Mouse (Mus musculus) intestine, embryonic 15.5 days (tissue): Measurements from ENCODE around the gene Cradd. TPM values are rescaled to one million over a fixed set of nuclear protein-coding genes. Genes with fewer than 3 reads are reported as not detected.

Experiments used
- ATAC-seq: fragments of 200-750 bp; cut with Nextera tagmentation; 2 replicates; pipeline ENCODE4 v1.8.0; 2017; ENCODE audit warnings: moderate TSS enrichment, moderate library complexity
- H3K27ac ChIP-seq: fragments of 300-500 bp; sonication (generic); 2 replicates; pipeline ENCODE4 v1.5.1; 2015; ENCODE audit warnings: mild to moderate bottlenecking, inconsistent platforms
- H3K27me3 ChIP-seq: fragments of 300-500 bp; sonication (generic); replicated peaks from 2 replicates; pipeline ENCODE4 v1.6.1; 2015; ENCODE audit warnings: inconsistent platforms
- H3K36me3 ChIP-seq: fragments of 300-500 bp; sonication (generic); 2 replicates; pipeline ENCODE4 v1.6.1; 2015; ENCODE audit warnings: inconsistent platforms
- H3K4me1 ChIP-seq: fragments of 300-500 bp; sonication (generic); replicated peaks from 2 replicates; pipeline ENCODE4 v1.6.1; 2015; ENCODE audit warnings: inconsistent platforms
- H3K4me2 ChIP-seq: fragments of 300-500 bp; sonication (generic); replicated peaks from 2 replicates; pipeline ENCODE4 v1.6.1; 2015; ENCODE audit warnings: mild to moderate bottlenecking, inconsistent platforms
- H3K4me3 ChIP-seq: fragments of 300-500 bp; sonication (generic); replicated peaks from 2 replicates; pipeline ENCODE4 v1.5.1; 2015; ENCODE audit warnings: inconsistent platforms
- H3K9ac ChIP-seq: fragments of 300-500 bp; sonication (generic); 2 replicates; pipeline ENCODE4 v1.6.1; 2015; ENCODE audit warnings: inconsistent platforms
- H3K9me3 ChIP-seq: fragments of 300-500 bp; sonication (generic); 2 replicates; pipeline ENCODE4 v1.6.1; 2016; ENCODE audit warnings: inconsistent platforms
- whole genome bisulfite sequencing: fragments of 180-500 bp; shearing (Covaris S2); methylation state at CpG from one replicate; pipeline ENCODE4 v1.1.7; 2015; 5-methylcytosine and 5-hydroxymethylcytosine counted together
- polyA plus RNA-seq: library from polyadenylated mRNA; unstranded; fragments of >200 nt; fragmentation: Nextera tagmentation; extraction: Ambion mirVana; gene quantifications from 2 replicates; pipeline ENCODE4 v1.2.1, GENCODE M21; 2015

The Cradd gene
- polyA plus RNA-seq, 1 experiment from 2014 or later: 11.2 TPM

DNA sequence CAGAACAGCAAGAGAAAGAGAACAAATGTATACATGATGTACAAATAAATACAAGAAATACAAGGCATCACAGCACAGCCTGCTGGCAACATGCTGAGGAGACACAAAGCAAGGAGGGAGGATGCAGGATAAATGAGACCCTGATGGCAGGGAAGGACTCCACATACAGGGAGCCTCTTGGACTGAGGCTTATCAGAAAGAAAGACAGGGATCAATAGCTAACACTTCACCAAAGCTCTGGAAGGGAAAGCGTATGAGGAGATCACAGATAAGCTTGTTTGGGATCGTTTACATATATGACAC, 78.3 kb downstream of the Cradd start:
- 61% methylated on average over 2 of the region's 2 CpGs for WGBS
- no peak overlapping the region for H3K27ac ChIP-seq
- H3K27me3 ChIP-seq: no peaks in the 10 kb centered on the region
- H3K9me3 ChIP-seq: no peaks in the 10 kb centered on the region
- 0 out of 2 replicates have a peak, but pooled peaks cover 2% of the 10 kb centered on the region for H3K4me1 ChIP-seq
- ATAC-seq: no peak
- no peak overlapping the region for H3K9ac ChIP-seq
- H3K36me3 ChIP-seq: no peaks in the 10 kb centered on the region
- H3K4me3 ChIP-seq: no peak overlapping the region
- H3K4me2 ChIP-seq: no peak overlapping the region

DNA sequence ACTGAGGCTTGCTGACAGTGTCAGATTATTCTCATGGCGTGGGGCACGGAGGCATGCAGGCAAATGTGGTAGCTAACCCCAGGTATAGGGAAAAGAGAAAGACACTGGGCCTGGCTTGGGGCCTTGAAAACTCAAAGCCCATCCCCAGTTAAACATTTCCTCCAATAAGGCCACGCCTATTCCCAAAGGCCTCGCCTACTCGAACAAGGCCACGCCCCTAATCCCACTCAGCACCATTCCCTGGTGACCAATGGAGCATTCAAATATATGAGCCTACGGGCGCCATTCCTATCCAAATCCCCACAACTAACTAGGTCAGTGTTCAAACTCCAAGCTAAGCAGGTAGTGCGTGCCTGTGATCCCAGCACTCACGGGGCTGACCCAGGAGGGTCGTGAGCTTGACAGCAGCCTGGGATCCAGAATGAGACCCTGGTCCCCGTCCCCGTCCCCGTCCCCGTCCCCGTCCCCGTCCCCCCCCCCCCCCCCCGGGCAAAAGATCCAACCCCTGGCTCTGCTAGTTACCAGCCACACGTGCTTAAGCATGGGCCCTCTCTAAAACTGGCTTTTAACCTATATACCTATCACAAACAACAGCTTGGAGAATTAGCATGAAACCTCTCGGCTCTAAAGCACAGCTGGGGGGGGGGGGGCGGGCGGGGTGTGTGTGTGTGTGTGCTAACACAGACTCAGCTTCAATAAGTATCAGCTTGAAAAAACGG, 78.8 kb downstream of the Cradd start:
- H3K4me3 ChIP-seq: no peak overlapping the region
- no peak overlapping the region for H3K27ac ChIP-seq
- no peaks in the 10 kb centered on the region for H3K27me3 ChIP-seq
- H3K9ac ChIP-seq: no peak overlapping the region
- 0 out of 2 replicates have a peak, but pooled peaks cover 2% of the 10 kb centered on the region for H3K4me1 ChIP-seq
- 55% methylated on average over 20 of the region's 23 CpGs for WGBS
- no peak overlapping the region for H3K4me2 ChIP-seq
- ATAC-seq: no peak
- no peaks in the 10 kb centered on the region for H3K9me3 ChIP-seq
- no peaks in the 10 kb centered on the region for H3K36me3 ChIP-seq

DNA sequence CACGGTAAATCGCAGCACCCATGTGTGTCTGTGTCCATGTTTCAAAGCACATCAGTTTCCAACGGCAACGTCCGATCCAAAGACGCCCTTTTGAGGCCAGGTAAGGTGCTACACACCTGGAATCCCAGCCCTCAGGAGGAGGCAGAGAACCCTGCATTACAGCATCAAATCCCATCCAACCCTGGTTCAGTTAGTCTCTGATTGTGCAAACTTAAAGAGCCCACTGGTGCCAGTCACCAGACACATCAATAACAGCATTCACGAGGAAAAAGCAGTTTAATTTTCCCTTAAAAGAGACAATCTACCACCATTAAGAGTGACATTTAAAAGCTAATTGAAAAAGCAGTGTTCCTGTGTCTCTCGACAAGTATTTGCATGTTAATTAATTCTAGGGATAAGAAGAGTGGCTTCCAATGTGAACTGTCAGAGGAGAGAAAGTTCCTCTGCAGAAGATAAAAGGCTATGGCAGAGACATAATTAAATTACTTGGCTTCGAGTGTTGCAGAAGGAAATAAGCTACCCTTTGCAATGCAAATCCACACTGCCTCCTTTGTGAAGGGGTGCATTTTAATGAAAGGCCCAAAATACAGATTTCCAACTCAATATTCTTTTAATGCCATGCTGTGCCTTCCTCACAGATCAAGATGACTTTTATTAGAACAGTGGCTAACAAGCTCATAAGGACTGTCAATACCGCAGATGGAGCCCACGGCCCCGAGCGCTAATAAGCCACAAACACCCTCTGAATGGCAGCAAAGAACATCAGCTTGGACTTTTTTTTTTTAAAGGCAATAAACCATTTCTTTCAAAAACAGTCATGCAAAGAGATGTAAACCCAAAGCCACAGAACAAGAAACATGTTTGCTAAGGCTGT, 84.5 kb downstream of the Cradd start:
- H3K27ac ChIP-seq: no peak overlapping the region
- H3K27me3 ChIP-seq: no peaks in the 10 kb centered on the region
- no peaks in the 10 kb centered on the region for H3K4me1 ChIP-seq
- no peaks in the 10 kb centered on the region for H3K36me3 ChIP-seq
- ATAC-seq: no peak
- no peak overlapping the region for H3K4me2 ChIP-seq
- H3K9me3 ChIP-seq: no peaks in the 10 kb centered on the region
- H3K4me3 ChIP-seq: no peak overlapping the region
- WGBS: 72% methylated on average over 13 of the region's 13 CpGs
- no peak overlapping the region for H3K9ac ChIP-seq

GRCm38 (mm10) chr10:95238667-95239066, 85.3 kb downstream of the Cradd start:
- Histone ChIP-seq H3K9ac (no peak overlapping the region), H3K9me3 (no peaks in the 10 kb centered on the region), H3K27me3 (no peaks in the 10 kb centered on the region), H3K27ac (no peak overlapping the region), H3K4me2 (no peak overlapping the region), H3K4me3 (no peak overlapping the region), H3K36me3 (no peaks in the 10 kb centered on the region), H3K4me1 (no peaks in the 10 kb centered on the region)
- ATAC-seq: no peak
- 64% methylated on average over 2 of the region's 2 CpGs for WGBS

- no peak overlapping the region for H3K4me3 ChIP-seq
- WGBS: 49% methylated on average over 8 of the region's 8 CpGs
These were observed 87.7 kb downstream of the Cradd start for GRCm38 (mm10) chr10:95236226-95236625.

GRCm38 (mm10) chr10:95234661-95235060, 89.3 kb downstream of the Cradd start:
- Histone ChIP-seq H3K27ac (no peak overlapping the region), H3K9ac (no peak overlapping the region), H3K4me1 (peaks cover 10% of the 10 kb centered on the region; the same call in 1 of the 2 replicates), H3K36me3 (no peaks in the 10 kb centered on the region), H3K4me2 (no peak overlapping the region), H3K4me3 (no peak overlapping the region), H3K9me3 (no peaks in the 10 kb centered on the region), H3K27me3 (no peaks in the 10 kb centered on the region)
- no peak for ATAC-seq
- 78% methylated on average over 3 of the region's 3 CpGs for WGBS

More at GRCm38 (mm10) chr10:95236226-95236625, 87.7 kb downstream of the Cradd start:
- peaks cover 10% of the 10 kb centered on the region; the same call in 1 of the 2 replicates for H3K4me1 ChIP-seq
- no peak overlapping the region for H3K27ac ChIP-seq
- H3K9ac ChIP-seq: no peak overlapping the region
- H3K36me3 ChIP-seq: no peaks in the 10 kb centered on the region
- H3K27me3 ChIP-seq: no peaks in the 10 kb centered on the region
- no peaks in the 10 kb centered on the region for H3K9me3 ChIP-seq
- no peak for ATAC-seq
- no peak overlapping the region for H3K4me2 ChIP-seq

DNA sequence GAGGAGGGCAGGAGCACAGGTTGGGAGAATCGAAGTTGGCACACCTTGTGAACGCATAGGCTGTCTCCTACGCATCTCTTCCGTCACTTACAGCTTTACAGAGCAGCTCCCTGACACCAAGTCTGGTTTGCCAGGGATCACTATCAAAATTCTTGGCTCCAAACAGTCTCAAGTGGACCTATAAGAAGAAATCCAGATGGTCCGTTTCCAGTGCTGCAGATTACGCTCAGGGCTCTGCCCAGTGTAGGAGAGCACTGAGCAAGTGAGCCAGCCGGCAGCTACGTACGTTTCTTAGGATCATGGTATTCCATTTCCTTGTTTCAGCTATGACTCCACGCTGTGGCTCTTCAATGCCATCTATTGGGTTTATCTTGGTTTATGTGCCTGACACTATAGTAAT, 90.9 kb downstream of the Cradd start:
- H3K4me1 ChIP-seq: peaks cover 10% of the 10 kb centered on the region; the same call in 1 of the 2 replicates

DNA sequence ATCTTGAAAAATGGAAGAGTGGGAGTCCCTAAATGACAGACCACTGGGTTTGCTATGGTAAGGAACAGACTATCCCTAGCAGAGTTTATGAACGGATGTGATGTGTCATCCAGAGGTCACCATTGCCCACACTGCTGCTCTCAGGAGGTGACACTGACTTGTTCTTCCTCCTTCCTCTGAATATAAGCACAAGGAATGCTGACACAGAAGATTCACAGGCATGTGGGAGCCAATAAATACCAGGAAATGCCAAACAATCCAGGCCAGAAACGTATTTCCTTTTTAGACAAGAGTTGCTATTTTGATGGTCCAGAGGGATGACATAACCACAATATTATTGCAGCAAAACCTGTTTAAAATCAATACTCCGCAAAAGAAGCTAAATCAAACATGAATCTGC, 91.4 kb downstream of the Cradd start:
- Histone ChIP-seq H3K9ac (no peak overlapping the region), H3K27me3 (no peaks in the 10 kb centered on the region), H3K9me3 (no peaks in the 10 kb centered on the region), H3K4me3 (no peak overlapping the region), H3K4me2 (0 out of 2 replicates have a peak overlapping the region, but pooled peaks have one; percentile 30), H3K4me1 (peaks cover 10% of the 10 kb centered on the region; the same call in 1 of the 2 replicates), H3K36me3 (no peaks in the 10 kb centered on the region), H3K27ac (no peak overlapping the region)
- peak; percentile 27; the same call in 1 of the 2 replicates for ATAC-seq
- 27% methylated on average over 3 of the region's 3 CpGs for WGBS

More for the DNA sequence above, 90.9 kb downstream of the Cradd start:
- no peak overlapping the region for H3K27ac ChIP-seq
- no peak overlapping the region for H3K9ac ChIP-seq
- 0 out of 2 replicates have a peak overlapping the region, but pooled peaks have one; percentile 30 for H3K4me2 ChIP-seq
- no peaks in the 10 kb centered on the region for H3K27me3 ChIP-seq
- ATAC-seq: no peak
- no peaks in the 10 kb centered on the region for H3K36me3 ChIP-seq
- H3K4me3 ChIP-seq: no peak overlapping the region
- no peaks in the 10 kb centered on the region for H3K9me3 ChIP-seq
- WGBS: 53% methylated on average over 10 of the region's 10 CpGs

DNA sequence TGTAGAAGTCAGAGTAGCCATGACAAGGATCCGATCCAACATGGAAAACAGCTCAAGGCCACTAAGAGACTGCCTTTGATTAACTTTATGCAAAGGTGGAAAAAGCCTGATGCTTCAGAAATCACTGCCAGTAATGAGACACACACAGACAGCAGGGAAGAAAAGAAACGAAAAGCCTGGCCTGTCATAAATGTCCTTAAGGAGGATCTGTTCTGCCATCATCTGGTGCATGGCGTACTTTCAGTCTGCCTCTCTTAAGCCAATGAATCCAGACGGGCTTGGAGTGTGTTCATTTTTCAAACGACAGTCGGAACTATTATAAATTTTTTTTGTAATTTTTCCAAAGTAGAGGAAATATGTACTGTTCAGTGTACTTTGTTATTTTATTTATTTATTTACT, 95.7 kb downstream of the Cradd start:
- Histone ChIP-seq H3K4me2 (no peak overlapping the region), H3K4me1 (peaks cover 9% of the 10 kb centered on the region), H3K9ac (no peak overlapping the region), H3K9me3 (no peaks in the 10 kb centered on the region), H3K27ac (no peak overlapping the region), H3K4me3 (no peak overlapping the region), H3K36me3 (no peaks in the 10 kb centered on the region), H3K27me3 (no peaks in the 10 kb centered on the region)
- ATAC-seq: no peak
- WGBS: 74% methylated on average over 6 of the region's 6 CpGs

GRCm38 (mm10) chr10:95227590-95227989, 96.3 kb downstream of the Cradd start:
- no peak overlapping the region for H3K9ac ChIP-seq
- no peak overlapping the region for H3K4me2 ChIP-seq
- H3K27me3 ChIP-seq: no peaks in the 10 kb centered on the region
- no peak for ATAC-seq
- H3K9me3 ChIP-seq: no peaks in the 10 kb centered on the region
- H3K4me3 ChIP-seq: no peak overlapping the region
- WGBS: 60% methylated on average over 1 of the region's 1 CpGs
- H3K27ac ChIP-seq: no peak overlapping the region
- peaks cover 4% of the 10 kb centered on the region; the same call in 1 of the 2 replicates for H3K4me1 ChIP-seq
- no peaks in the 10 kb centered on the region for H3K36me3 ChIP-seq

- 63% methylated on average over 4 of the region's 4 CpGs for WGBS
- no peaks in the 10 kb centered on the region for H3K36me3 ChIP-seq
- H3K27ac ChIP-seq: no peak overlapping the region
- H3K4me3 ChIP-seq: no peak overlapping the region
- H3K27me3 ChIP-seq: no peaks in the 10 kb centered on the region
- ATAC-seq: no peak
- H3K9ac ChIP-seq: no peak overlapping the region
- peaks cover 1% of the 10 kb centered on the region; the same call in 1 of the 2 replicates for H3K4me1 ChIP-seq
- H3K4me2 ChIP-seq: no peak overlapping the region
- no peaks in the 10 kb centered on the region for H3K9me3 ChIP-seq
These were observed 97.2 kb downstream of the Cradd start for GRCm38 (mm10) chr10:95226772-95227171.

DNA sequence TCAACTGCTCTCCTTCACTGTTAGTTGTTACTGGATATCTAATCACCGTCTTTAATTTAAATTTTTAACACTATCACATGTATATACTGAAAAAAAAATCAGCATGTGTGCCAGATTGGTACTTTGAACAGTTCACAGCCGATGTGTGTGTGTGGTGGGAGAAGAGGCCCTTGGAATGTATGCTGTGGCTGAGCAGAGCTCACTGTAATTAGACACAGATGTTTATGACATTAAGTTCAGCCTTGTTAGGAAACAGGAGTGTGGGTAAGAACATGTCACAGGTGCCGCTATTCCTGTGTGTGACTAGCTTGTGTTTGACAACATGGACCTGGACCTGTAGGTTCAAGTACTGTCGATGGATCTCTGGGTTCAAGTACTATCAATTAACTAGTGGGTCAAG, 98.9 kb downstream of the Cradd start:
- Histone ChIP-seq H3K27me3 (no peaks in the 10 kb centered on the region), H3K9ac (no peak overlapping the region), H3K4me1 (peaks cover 3% of the 10 kb centered on the region; the same call in 1 of the 2 replicates), H3K27ac (no peak overlapping the region), H3K9me3 (no peaks in the 10 kb centered on the region), H3K4me3 (no peak overlapping the region), H3K36me3 (no peaks in the 10 kb centered on the region), H3K4me2 (no peak overlapping the region)
- WGBS: 84% methylated on average over 4 of the region's 4 CpGs
- ATAC-seq: no peak
